Mouse (Mus musculus) CH12.LX (cell line): ENCODE data around the gene Rps6kb2. TPM values are rescaled to one million over a fixed set of nuclear protein-coding genes. Genes with fewer than 3 reads are reported as not detected.

ENCODE experiments used
- DNase-seq: peaks from one replicate; pipeline ENCODE4 v3.0.0-alpha.2; 2013; ENCODE audit errors: extremely low read depth
- H3K27ac ChIP-seq: 2 replicates; pipeline ENCODE4 v1.5.1; 2012; ENCODE audit warnings: low read depth, mild to moderate bottlenecking, control low read depth, moderate library complexity; ENCODE audit not compliant: insufficient read depth
- H3K27me3 ChIP-seq: replicated peaks from 2 replicates; pipeline ENCODE3; 2012; ENCODE audit warnings: inconsistent platforms
- H3K36me3 ChIP-seq, 2 experiments: replicated peaks in 1 of 2; 2 replicates each; pipeline versions ENCODE3 to v1.6.1; 2012; ENCODE audit warnings: inconsistent platforms in 1 of 2, low read length in 1 of 2, mild to moderate bottlenecking in 1 of 2, mixed read lengths in 1 of 2, moderate library complexity in 1 of 2; ENCODE audit not compliant: control insufficient read depth in 1 of 2, insufficient read depth in 1 of 2
- H3K4me1 ChIP-seq, 2 experiments: 2 replicates each; pipeline ENCODE4 v1.6.1; 2012; ENCODE audit warnings: inconsistent platforms in 1 of 2, moderate library complexity in 1 of 2; ENCODE audit not compliant: insufficient read depth in 2 of 2, control insufficient read depth in 1 of 2
- H3K4me2 ChIP-seq: 2 replicates; pipeline ENCODE4 v1.6.1; 2012; ENCODE audit warnings: low read depth, mild to moderate bottlenecking, control low read depth; ENCODE audit not compliant: poor library complexity, insufficient read depth, severe bottlenecking
- H3K4me3 ChIP-seq, 3 experiments: fragments of 150-350 bp in 1 of 3; sonication (generic) in 1 of 3; replicated peaks in 1 of 3; 2 replicates each; pipeline versions ENCODE3 to v1.5.1; 2011 to 2012; ENCODE audit warnings: low read depth in 2 of 3, low read length in 2 of 3, mild to moderate bottlenecking in 2 of 3, moderate library complexity in 2 of 3, control low read depth in 1 of 3, improper control_type of control experiment in 1 of 3, inconsistent platforms in 1 of 3, mixed read lengths in 1 of 3; ENCODE audit not compliant: poor library complexity in 1 of 3
- H3K79me2 ChIP-seq: replicated peaks from 2 replicates; pipeline ENCODE4 v1.6.1; 2012; ENCODE audit warnings: mild to moderate bottlenecking, moderate library complexity; ENCODE audit not compliant: control insufficient read depth, poor library complexity, insufficient read depth, severe bottlenecking; ENCODE audit errors: extremely low read depth
- H3K9ac ChIP-seq: 2 replicates; pipeline ENCODE4 v1.6.1; 2012; ENCODE audit warnings: low read depth, mild to moderate bottlenecking, control low read depth, moderate library complexity; ENCODE audit not compliant: insufficient read depth
- H3K9me3 ChIP-seq: replicated peaks from 2 replicates; pipeline ENCODE3; 2012; ENCODE audit warnings: low read length, inconsistent platforms, mixed read lengths
- BHLHE40 ChIP-seq: IDR thresholded peaks from 2 replicates; pipeline ENCODE4 v1.6.1; 2011; ENCODE audit warnings: mild to moderate bottlenecking, low read depth, low read length, improper control_type of control experiment
- CHD1 ChIP-seq: IDR thresholded peaks from 2 replicates; pipeline ENCODE4 v1.6.1; 2012; ENCODE audit warnings: low read depth, low read length, improper control_type of control experiment, inconsistent platforms
- CTCF ChIP-seq, 2 experiments: IDR thresholded peaks in 1 of 2; conservative IDR thresholded peaks in 1 of 2; 2 replicates each; pipeline ENCODE4 v1.5.1; 2011 to 2012; ENCODE audit warnings: low read depth in 2 of 2, low read length in 2 of 2, improper control_type of control experiment in 1 of 2, inconsistent platforms in 1 of 2, mild to moderate bottlenecking in 1 of 2, moderate library complexity in 1 of 2
- HCFC1 ChIP-seq: IDR thresholded peaks from 2 replicates; pipeline ENCODE4 v1.6.1; 2012; ENCODE audit warnings: low read depth, mild to moderate bottlenecking, inconsistent platforms, low read length, improper control_type of control experiment
- IRF4 ChIP-seq: IDR thresholded peaks from 2 replicates; pipeline ENCODE4 v1.6.1; 2014; ENCODE audit warnings: low read depth, mild to moderate bottlenecking, inconsistent platforms, low read length, improper control_type of control experiment
- MAZ ChIP-seq: IDR thresholded peaks from 2 replicates; pipeline ENCODE4 v1.6.1; 2012; ENCODE audit warnings: low read depth, mild to moderate bottlenecking, inconsistent platforms, low read length, improper control_type of control experiment, moderate library complexity
- MEF2A ChIP-seq: IDR thresholded peaks from 2 replicates; pipeline ENCODE4 v1.6.1; 2014; ENCODE audit warnings: low read depth, mild to moderate bottlenecking, inconsistent platforms, low read length, improper control_type of control experiment, borderline replicate concordance
- NELFE ChIP-seq: IDR thresholded peaks from 2 replicates; pipeline ENCODE4 v1.6.1; 2011; ENCODE audit warnings: low read depth, low read length, improper control_type of control experiment
- TBP ChIP-seq: conservative IDR thresholded peaks from 2 replicates; pipeline ENCODE4 v1.6.1; 2011; ENCODE audit warnings: low read depth, low read length, improper control_type of control experiment
- USF1 ChIP-seq: IDR thresholded peaks from 2 replicates; pipeline ENCODE4 v1.6.1; 2014; ENCODE audit warnings: low read depth, mild to moderate bottlenecking, inconsistent platforms, low read length, improper control_type of control experiment
- ZC3H11A ChIP-seq: IDR thresholded peaks from 2 replicates; pipeline ENCODE4 v1.6.1; 2012; ENCODE audit warnings: low read depth, mild to moderate bottlenecking, inconsistent platforms, low read length, improper control_type of control experiment
- ZKSCAN1 ChIP-seq: IDR thresholded peaks from 2 replicates; pipeline ENCODE4 v1.6.1; 2012; ENCODE audit warnings: low read depth, inconsistent platforms, low read length, improper control_type of control experiment, borderline replicate concordance
- dilution Hi-C: fragments of 300-500 bp; cut with MboI; formaldehyde crosslinking; loops from 2 replicates; pipeline ENCODE4 v1.14.3; 2020; ENCODE audit warnings: low sequenced_read_pairs; ENCODE audit not compliant: extremely low pct_unique_long_range_greater_than_20kb, extremely low pct_ligation_motif_present
- in situ Hi-C: fragments of 300-500 bp; cut with MboI; formaldehyde crosslinking; loops from 3 replicates; pipeline ENCODE4 v1.14.3; 2019; ENCODE audit warnings: low sequenced_read_pairs, low pct_ligation_motif_present, low pct_unique_long_range_greater_than_20kb, mixed read lengths
- polyA plus RNA-seq: library from polyadenylated mRNA; unstranded; fragments of >175 nt; gene quantifications from 2 replicates; pipeline ENCODE4 v1.2.1, GENCODE M21; 2012; ENCODE audit warnings: low read depth; ENCODE audit not compliant: insufficient read length
- total RNA-seq, 2 experiments: library from RNA; depleted of rRNA; stranded (reverse); fragments of 300-350 nt in 1 of 2; fragments of >200 nt in 1 of 2; gene quantifications; 2 replicates each; pipeline ENCODE4 v1.2.3; 2012 to 2014

The Rps6kb2 gene
- total and polyA plus RNA-seq, 3 experiments: 9.7 to 26.6 (median 20.7) TPM

GRCm38 (mm10) chr19:4104675-4105194 is 58.4 kb downstream of the Rps6kb2 start:
- no peaks in the 10 kb centered on the region for H3K27me3 ChIP-seq
- no peaks in the 10 kb centered on the region for H3K9me3 ChIP-seq
- no peak overlapping the region for H3K4me2 ChIP-seq
- peaks cover 7 to 44% of the 10 kb centered on the region in 2 experiments; a peak in 2 of 4 replicates for H3K4me1 ChIP-seq
- no peaks in the 10 kb centered on the region for H3K79me2 ChIP-seq
- TF ChIP-seq CHD1 (no peak), BHLHE40 (no peak), ZC3H11A (no peak), HCFC1 (no peak), NELFE (no peak), TBP (no peak), IRF4 (no peak), MAZ (no peak), CTCF (conservative IDR thresholded peaks at IDR 0.05 in 1 of 2, IDR thresholded peaks at IDR 0.05 in 1 of 2; ENCODE audit: low read depth in 2 of 2, low read length in 2 of 2) (no peak), ZKSCAN1 (no peak), USF1 (no peak), MEF2A (no peak)
- in situ Hi-C loops (no loop called here), dilution Hi-C loops (no loop called here)
- no peak overlapping the region for H3K27ac ChIP-seq
- no peak for DNase-seq
- H3K36me3 ChIP-seq: peaks cover 56 to 83% of the 10 kb centered on the region in 2 experiments
- H3K4me3 ChIP-seq: no peak overlapping the region
- no peak overlapping the region for H3K9ac ChIP-seq

Other genes starting within 250 kb of the Rps6kb2 start
Only the 20 nearest of the 32 such genes appear.
- gene Gstp1, start 125.4 kb downstream of the Rps6kb2 start, total RNA-seq (2012; rRNA removed): 529 and 544 TPM in 2 replicates
- gene Gstp1, start 125.4 kb downstream of the Rps6kb2 start, total RNA-seq (2014; rRNA removed): 333 and 343 TPM in 2 replicates
- gene Gstp1, start 125.4 kb downstream of the Rps6kb2 start, polyA plus RNA-seq: 468 and 696 TPM in 2 replicates
- gene Gstp2, start 117.3 kb downstream of the Rps6kb2 start, total RNA-seq (2012; rRNA removed): 6.0 and 21.1 TPM in 2 replicates
- gene Gstp2, start 117.3 kb downstream of the Rps6kb2 start, total RNA-seq (2014; rRNA removed): not detected in 2 replicates
- gene Gstp2, start 117.3 kb downstream of the Rps6kb2 start, polyA plus RNA-seq: 1.4 and 2.4 TPM in 2 replicates
- gene Gstp3, start 103.8 kb downstream of the Rps6kb2 start, total RNA-seq (2012; rRNA removed): 0.46 and 1.4 TPM in 2 replicates
- gene Gstp3, start 103.8 kb downstream of the Rps6kb2 start, total RNA-seq (2014; rRNA removed): not detected in 2 replicates
- gene Gstp3, start 103.8 kb downstream of the Rps6kb2 start, polyA plus RNA-seq: not detected in 2 replicates
- gene Cabp2, start 81.8 kb downstream of the Rps6kb2 start, total RNA-seq (2012; rRNA removed): not detected in 2 replicates
- gene Cabp2, start 81.8 kb downstream of the Rps6kb2 start, total RNA-seq (2014; rRNA removed): not detected in 2 replicates
- not detected in 2 replicates for gene Cabp2, start 81.8 kb downstream of the Rps6kb2 start, polyA plus RNA-seq
- 69.5 and 90.3 TPM in 2 replicates for gene Cdk2ap2, start 66.2 kb downstream of the Rps6kb2 start, total RNA-seq (2012; rRNA removed)
- 57.0 and 63.4 TPM in 2 replicates for gene Cdk2ap2, start 66.2 kb downstream of the Rps6kb2 start, total RNA-seq (2014; rRNA removed)
- 55.6 and 67.1 TPM in 2 replicates for gene Cdk2ap2, start 66.2 kb downstream of the Rps6kb2 start, polyA plus RNA-seq
- gene Pitpnm1, start 63.4 kb downstream of the Rps6kb2 start, total RNA-seq (2012; rRNA removed): 43.8 and 46.1 TPM in 2 replicates
- gene Pitpnm1, start 63.4 kb downstream of the Rps6kb2 start, total RNA-seq (2014; rRNA removed): 14.8 and 15.9 TPM in 2 replicates
- gene Pitpnm1, start 63.4 kb downstream of the Rps6kb2 start, polyA plus RNA-seq: 33.3 and 34.7 TPM in 2 replicates
- 37.5 and 39.7 TPM in 2 replicates for gene Aip, start 37.5 kb downstream of the Rps6kb2 start, total RNA-seq (2012; rRNA removed)
- gene Aip, start 37.5 kb downstream of the Rps6kb2 start, total RNA-seq (2014; rRNA removed): 10.8 and 11.7 TPM in 2 replicates
- gene Aip, start 37.5 kb downstream of the Rps6kb2 start, polyA plus RNA-seq: 64.8 and 87.9 TPM in 2 replicates
- gene Gpr152, start 23.6 kb downstream of the Rps6kb2 start, total RNA-seq (2012; rRNA removed): 0.17 and 0.25 TPM in 2 replicates
- 0.05 TPM in 1 of 2 replicates, not detected in the other for gene Gpr152, start 23.6 kb downstream of the Rps6kb2 start, total RNA-seq (2014; rRNA removed)
- gene Gpr152, start 23.6 kb downstream of the Rps6kb2 start, polyA plus RNA-seq: 0.71 and 0.82 TPM in 2 replicates
- gene Cabp4, start 19.3 kb downstream of the Rps6kb2 start, total RNA-seq (2012; rRNA removed): 2.8 and 3.3 TPM in 2 replicates
- gene Cabp4, start 19.3 kb downstream of the Rps6kb2 start, total RNA-seq (2014; rRNA removed): 6.4 and 6.9 TPM in 2 replicates
- gene Cabp4, start 19.3 kb downstream of the Rps6kb2 start, polyA plus RNA-seq: 11.8 and 14.7 TPM in 2 replicates
- gene Coro1b, start 14.7 kb downstream of the Rps6kb2 start, total RNA-seq (2012; rRNA removed): 172 and 194 TPM in 2 replicates
- gene Coro1b, start 14.7 kb downstream of the Rps6kb2 start, total RNA-seq (2014; rRNA removed): 154 and 179 TPM in 2 replicates
- gene Coro1b, start 14.7 kb downstream of the Rps6kb2 start, polyA plus RNA-seq: 265 and 293 TPM in 2 replicates
- gene Ptprcap, start 9.8 kb downstream of the Rps6kb2 start, total RNA-seq (2012; rRNA removed): 438 and 452 TPM in 2 replicates
- 380 and 447 TPM in 2 replicates for gene Ptprcap, start 9.8 kb downstream of the Rps6kb2 start, total RNA-seq (2014; rRNA removed)
- gene Ptprcap, start 9.8 kb downstream of the Rps6kb2 start, polyA plus RNA-seq: 296 and 343 TPM in 2 replicates
- gene Carns1, start 12.1 kb upstream of the Rps6kb2 start, total RNA-seq (2012; rRNA removed): 3.4 and 4.0 TPM in 2 replicates
- gene Carns1, start 12.1 kb upstream of the Rps6kb2 start, total RNA-seq (2014; rRNA removed): 1.7 and 1.8 TPM in 2 replicates
- gene Carns1, start 12.1 kb upstream of the Rps6kb2 start, polyA plus RNA-seq: 3.8 and 4.4 TPM in 2 replicates
- gene Tbc1d10c, start 27.9 kb upstream of the Rps6kb2 start, total RNA-seq (2012; rRNA removed): 46.3 and 57.8 TPM in 2 replicates
- 43.5 and 51.5 TPM in 2 replicates for gene Tbc1d10c, start 27.9 kb upstream of the Rps6kb2 start, total RNA-seq (2014; rRNA removed)
- 57.4 and 58.5 TPM in 2 replicates for gene Tbc1d10c, start 27.9 kb upstream of the Rps6kb2 start, polyA plus RNA-seq
- gene Ppp1ca, start 28.7 kb upstream of the Rps6kb2 start, total RNA-seq (2012; rRNA removed): 502 and 585 TPM in 2 replicates
- gene Ppp1ca, start 28.7 kb upstream of the Rps6kb2 start, total RNA-seq (2014; rRNA removed): 635 and 651 TPM in 2 replicates
- 383 and 389 TPM in 2 replicates for gene Ppp1ca, start 28.7 kb upstream of the Rps6kb2 start, polyA plus RNA-seq
- gene Rad9a, start 38.3 kb upstream of the Rps6kb2 start, total RNA-seq (2012; rRNA removed): 20.5 and 22.4 TPM in 2 replicates
- 11.5 and 14.3 TPM in 2 replicates for gene Rad9a, start 38.3 kb upstream of the Rps6kb2 start, total RNA-seq (2014; rRNA removed)
- 20.0 and 21.7 TPM in 2 replicates for gene Rad9a, start 38.3 kb upstream of the Rps6kb2 start, polyA plus RNA-seq
- gene Clcf1, start 50.9 kb upstream of the Rps6kb2 start, total RNA-seq (2012; rRNA removed): 0.29 and 1.0 TPM in 2 replicates
- 0.28 TPM in 1 of 2 replicates, not detected in the other for gene Clcf1, start 50.9 kb upstream of the Rps6kb2 start, total RNA-seq (2014; rRNA removed)
- 0.09 TPM in 1 of 2 replicates, not detected in the other for gene Clcf1, start 50.9 kb upstream of the Rps6kb2 start, polyA plus RNA-seq
- gene AC109138.7, start 51.0 kb upstream of the Rps6kb2 start, total RNA-seq (2012; rRNA removed): not detected in 2 replicates
- gene AC109138.7, start 51.0 kb upstream of the Rps6kb2 start, total RNA-seq (2014; rRNA removed): not detected in 2 replicates
- gene AC109138.7, start 51.0 kb upstream of the Rps6kb2 start, polyA plus RNA-seq: not detected in 2 replicates
- gene Pold4, start 68.5 kb upstream of the Rps6kb2 start, total RNA-seq (2012; rRNA removed): 35.0 and 53.4 TPM in 2 replicates
- gene Pold4, start 68.5 kb upstream of the Rps6kb2 start, total RNA-seq (2014; rRNA removed): 61.5 and 76.4 TPM in 2 replicates
- 35.1 and 36.8 TPM in 2 replicates for gene Pold4, start 68.5 kb upstream of the Rps6kb2 start, polyA plus RNA-seq
- 30.0 and 33.4 TPM in 2 replicates for gene Ssh3, start 105.8 kb upstream of the Rps6kb2 start, total RNA-seq (2012; rRNA removed)
- 5.6 and 6.9 TPM in 2 replicates for gene Ssh3, start 105.8 kb upstream of the Rps6kb2 start, total RNA-seq (2014; rRNA removed)
- 12.3 and 13.2 TPM in 2 replicates for gene Ssh3, start 105.8 kb upstream of the Rps6kb2 start, polyA plus RNA-seq
- gene Ankrd13d, start 119.8 kb upstream of the Rps6kb2 start, total RNA-seq (2012; rRNA removed): 53.6 and 55.1 TPM in 2 replicates
- gene Ankrd13d, start 119.8 kb upstream of the Rps6kb2 start, total RNA-seq (2014; rRNA removed): 3.8 and 5.6 TPM in 2 replicates
- gene Ankrd13d, start 119.8 kb upstream of the Rps6kb2 start, polyA plus RNA-seq: 13.2 and 17.3 TPM in 2 replicates